Mouse (Mus musculus) brain, adult 2 months (tissue): ENCODE results near the gene Ticam1.

Experiments
- DNase-seq: peaks from one replicate; pipeline ENCODE4 v3.0.0; 2011; ENCODE audit warnings: low read depth, low spot score

The Ticam1 gene

DNA sequence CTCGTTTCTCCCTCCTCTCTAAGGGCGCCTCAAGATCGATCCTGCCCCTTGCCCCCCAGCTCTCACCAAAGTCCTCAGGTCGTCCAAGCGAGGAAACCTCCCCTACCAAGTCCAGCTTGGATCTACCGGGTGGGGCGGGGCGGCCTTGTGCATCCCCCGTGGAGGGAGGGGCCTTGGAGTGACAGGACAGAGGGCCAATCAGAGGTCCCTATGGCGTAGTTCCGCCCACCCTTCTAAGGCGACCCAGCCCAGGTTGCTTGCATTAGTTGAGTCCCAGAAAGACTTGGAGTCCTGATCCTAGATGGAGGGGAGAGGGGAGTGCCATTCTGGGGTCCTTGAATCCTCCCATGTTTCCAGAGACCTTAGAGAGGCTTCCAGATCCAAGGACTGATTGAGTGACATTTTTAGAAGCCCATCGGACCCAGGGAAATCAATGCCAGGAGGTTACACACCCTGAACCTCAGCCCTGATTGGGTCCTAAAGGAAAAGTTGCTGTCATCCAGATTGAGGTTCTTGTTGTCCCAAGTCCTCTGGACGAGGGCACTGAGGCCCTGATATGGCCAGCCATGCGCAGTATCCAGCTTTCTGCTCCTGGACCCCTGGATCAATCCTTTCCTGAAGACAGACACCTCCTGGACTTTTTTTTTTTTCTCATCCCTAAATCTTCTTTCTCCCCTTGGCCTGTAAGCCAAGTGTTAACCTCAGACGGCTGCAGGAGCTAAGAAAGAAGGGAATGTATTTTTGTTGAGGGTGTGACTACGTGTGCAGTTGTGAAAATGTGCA, 14.0 kb upstream of the Ticam1 start:
- peak; percentile 69 for DNase-seq

- DNase-seq, result no peak
These were observed 13.1 kb upstream of the Ticam1 start for GRCm38 (mm10) chr17:56289371-56290331.

GRCm38 (mm10) chr17:56288866-56289265, 12.3 kb upstream of the Ticam1 start:
- DNase-seq, result no peak

DNA sequence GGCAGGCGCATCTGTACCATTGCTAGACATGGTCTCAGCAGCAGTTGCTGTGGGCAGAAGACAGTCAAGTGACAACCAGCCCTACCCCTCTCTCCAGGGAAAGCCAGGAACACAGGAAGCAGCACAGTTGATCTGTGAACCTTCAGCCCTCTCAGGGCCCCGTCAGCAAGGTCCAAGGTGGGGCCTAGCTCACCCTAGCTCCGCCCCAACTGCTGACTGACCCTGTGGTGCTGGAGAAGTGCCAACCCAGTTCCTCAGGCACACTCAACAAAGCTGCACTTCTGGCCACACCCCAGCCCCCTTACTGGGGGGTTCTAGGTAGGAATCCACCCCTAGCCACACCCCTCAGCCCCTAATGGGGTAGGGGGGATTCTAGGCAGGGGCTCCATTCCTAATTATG, 11.2 kb upstream of the Ticam1 start:
- no peak for DNase-seq

DNA sequence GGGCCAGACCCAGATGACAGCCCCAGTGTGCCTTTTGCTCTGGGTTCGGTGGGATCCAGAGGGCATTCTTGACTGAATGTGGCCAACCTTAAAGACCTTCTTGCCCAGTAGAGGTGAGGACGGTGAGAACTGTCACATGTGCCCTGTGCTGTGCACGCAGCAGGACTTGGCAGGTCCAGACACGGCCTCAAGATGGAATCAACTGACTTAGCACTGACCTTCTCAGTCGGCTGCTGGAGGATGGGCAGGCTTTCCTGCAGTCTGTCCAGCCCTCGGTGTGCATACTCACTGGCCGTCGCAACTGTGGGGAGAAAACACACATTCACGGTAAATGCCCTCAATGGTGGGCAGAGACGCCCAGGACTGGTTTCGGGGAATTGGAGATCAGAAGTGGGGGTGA, 9.4 kb upstream of the Ticam1 start:
- DNase-seq, result no peak

GRCm38 (mm10) chr17:56283316-56283715, 6.7 kb upstream of the Ticam1 start:
- peak; percentile 85 for DNase-seq

GRCm38 (mm10) chr17:56282802-56283201, 6.2 kb upstream of the Ticam1 start:
- DNase-seq, result peak; percentile 91

DNA sequence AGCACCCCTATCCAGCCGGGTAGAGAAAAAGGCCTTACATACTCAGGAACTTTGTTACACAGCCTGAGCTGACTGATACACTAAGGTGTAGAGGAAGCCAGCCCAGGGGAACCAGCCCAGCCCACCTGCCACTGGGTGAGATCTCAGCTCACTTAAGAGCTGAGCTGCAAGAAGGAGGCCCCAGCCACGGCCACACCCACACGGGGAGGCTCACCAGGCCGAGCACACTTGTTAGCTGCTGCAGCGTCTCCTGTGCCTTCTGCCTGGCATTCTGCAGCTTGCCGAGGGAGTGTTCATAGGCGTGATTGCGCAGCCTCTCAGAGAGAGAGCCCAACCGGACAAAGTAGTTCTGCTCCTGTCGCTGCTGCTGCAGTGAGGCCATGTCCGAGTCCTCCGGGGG, 4.6 kb upstream of the Ticam1 start:
- DNase-seq, result no peak

- DNase-seq, result no peak
These were observed 3.0 kb upstream of the Ticam1 start for GRCm38 (mm10) chr17:56279481-56280155.

- no peak for DNase-seq
These were observed 1.8 kb upstream of the Ticam1 start for GRCm38 (mm10) chr17:56278340-56278739.

- DNase-seq, result no peak
These were observed 944 bp upstream of the Ticam1 start for GRCm38 (mm10) chr17:56277567-56277893.

GRCm38 (mm10) chr17:56275842-56276480, 625 bp downstream of the Ticam1 start:
- DNase-seq, result no peak

- DNase-seq, result no peak
These were observed 2.6 kb downstream of the Ticam1 start for GRCm38 (mm10) chr17:56273986-56274385.

DNA sequence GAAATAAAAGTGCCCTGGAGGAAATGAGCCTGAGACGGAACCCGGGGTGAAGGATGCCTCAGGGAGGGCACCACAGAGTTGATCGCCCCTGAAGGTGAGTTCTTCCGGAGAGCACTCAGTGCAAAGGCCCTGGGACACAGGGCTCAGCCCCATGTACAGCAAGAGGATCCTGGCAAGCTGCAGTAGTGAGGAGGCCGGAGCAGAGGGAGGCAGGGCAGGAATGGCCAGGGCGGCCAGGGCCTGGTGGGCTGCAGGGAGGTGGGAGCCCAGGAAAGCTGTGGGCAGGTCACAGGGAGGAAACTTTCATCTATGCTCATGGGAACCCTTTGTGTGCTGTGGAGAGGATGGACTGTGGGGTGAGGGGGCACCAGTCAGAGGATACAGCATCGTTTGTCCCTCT, 3.1 kb downstream of the Ticam1 start:
- DNase-seq, result no peak

GRCm38 (mm10) chr17:56272644-56273043, 3.9 kb downstream of the Ticam1 start:
- no peak for DNase-seq

GRCm38 (mm10) chr17:56271609-56272253, 4.9 kb downstream of the Ticam1 start:
- no peak for DNase-seq

DNA sequence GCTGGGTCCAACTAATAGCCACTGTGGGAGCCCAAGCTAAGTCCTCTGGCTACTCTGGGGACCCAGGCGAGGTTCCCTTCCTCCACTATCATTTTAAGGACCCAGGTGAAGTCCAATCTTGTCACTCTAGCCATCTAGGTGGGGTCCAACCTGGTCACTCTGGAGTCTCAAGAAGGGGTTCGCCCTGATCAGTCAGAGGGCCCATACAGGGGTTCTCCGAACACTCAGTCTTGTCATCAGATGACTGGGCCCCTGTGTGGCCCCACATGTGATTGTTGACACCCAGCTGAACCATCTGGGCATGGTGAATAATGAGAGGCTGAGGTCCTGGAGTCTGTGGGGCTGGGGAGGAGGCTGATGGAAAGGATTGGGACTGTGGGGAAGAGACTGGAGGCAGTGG, 6.8 kb downstream of the Ticam1 start:
- no peak for DNase-seq

DNA sequence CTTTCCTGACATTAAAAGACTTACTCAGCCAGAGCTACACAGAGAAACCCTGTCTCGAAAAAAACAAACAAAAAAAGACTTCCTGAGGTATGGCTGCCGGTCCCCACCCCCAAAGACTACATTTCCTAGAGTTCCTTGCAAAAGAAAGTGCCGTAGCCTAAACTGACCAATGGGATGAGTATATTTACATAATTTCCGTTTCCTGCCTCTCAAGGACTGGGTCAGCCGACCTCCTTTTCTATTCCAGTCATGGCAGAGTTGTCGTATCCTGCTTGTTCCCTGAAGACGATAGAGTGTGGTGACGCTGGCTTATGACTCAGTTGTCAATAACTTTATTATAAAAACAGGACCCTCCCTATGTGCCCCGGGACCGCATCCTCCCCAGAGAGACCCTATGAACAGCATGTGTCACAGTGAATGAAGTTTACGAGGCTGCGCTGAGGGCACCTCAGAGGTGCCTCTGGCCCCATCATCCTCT, 7.4 kb downstream of the Ticam1 start:
- DNase-seq, result peak; percentile 96

GRCm38 (mm10) chr17:56266271-56266670, 10.3 kb downstream of the Ticam1 start:
- DNase-seq, result peak; percentile 93

DNA sequence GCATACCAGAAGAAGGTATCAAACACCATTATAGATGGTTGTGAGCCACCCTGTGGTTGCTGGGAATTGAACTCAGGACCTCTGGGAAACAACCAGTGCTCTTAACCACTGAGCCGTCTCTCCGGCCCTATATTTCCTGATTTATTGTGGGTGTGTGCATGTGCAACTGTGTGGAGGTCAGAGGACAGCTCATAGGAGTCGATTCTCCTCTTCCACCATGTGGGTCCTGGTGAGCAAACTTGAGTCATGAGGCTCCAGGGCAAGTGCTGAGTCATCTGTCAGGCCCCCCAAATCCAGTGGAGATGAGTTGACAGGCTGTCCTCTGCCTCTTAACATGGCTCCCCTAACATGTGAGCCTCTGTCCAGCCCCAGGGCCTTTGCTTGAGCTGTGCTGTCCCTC, 10.7 kb downstream of the Ticam1 start:
- DNase-seq, result no peak

DNA sequence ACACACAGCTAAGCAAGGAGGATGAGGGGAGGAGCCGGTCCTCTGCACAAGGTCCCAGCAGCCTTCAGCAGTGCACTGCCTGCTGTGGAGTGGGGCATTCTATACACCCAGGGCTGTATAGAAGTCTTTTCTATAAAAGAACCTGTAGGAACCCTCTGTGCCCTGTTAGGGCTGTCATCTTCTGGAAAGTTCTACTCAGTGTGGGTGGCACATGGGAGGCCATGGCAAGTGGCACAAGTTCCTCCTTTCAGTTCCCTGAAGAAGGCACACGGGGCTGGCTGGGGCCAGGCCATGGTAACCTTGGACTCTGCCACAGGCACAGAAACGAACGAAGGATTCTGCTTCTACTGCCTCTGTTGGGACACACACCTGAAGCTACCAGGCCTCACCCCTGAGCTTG, 11.6 kb downstream of the Ticam1 start:
- DNase-seq, result no peak
